Mouse (Mus musculus): ENCODE measurements around the gene Hs3st5.

Gene Hs3st5

DNA sequence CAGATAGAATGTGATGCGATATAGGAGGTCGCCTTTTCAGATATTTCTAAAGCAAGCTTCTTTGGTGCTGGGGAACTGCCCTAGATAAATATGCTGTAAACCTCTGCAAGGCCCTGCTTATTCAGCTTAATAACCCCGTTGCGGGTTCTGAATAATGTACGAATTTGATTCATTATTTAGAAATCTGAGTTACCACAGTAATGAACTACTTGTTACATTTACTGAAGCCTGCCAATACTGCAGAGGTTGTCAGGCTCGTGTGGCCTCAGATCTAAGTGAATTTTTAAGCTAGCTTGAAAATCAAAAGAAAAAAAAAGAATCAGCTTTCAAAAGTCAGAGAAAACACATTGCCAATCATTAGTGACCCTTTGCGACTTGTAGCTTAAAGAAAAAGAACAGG, 280.4 kb downstream of the Hs3st5 start:
- H3K9me3 ChIP-seq (ENCODE audit: low read length): no peaks in the 10 kb centered on the region
- no peak for TF ChIP-seq NANOG (IDR thresholded peaks at IDR 0.05; ENCODE audit: borderline replicate concordance, low read length)
- TF ChIP-seq POU5F1 (IDR thresholded peaks at IDR 0.05; ENCODE audit: borderline replicate concordance, low read length): no peak
- no peak for TF ChIP-seq CTCF (conservative IDR thresholded peaks at IDR 0.05; ENCODE audit: low read length)
- H3K36me3 ChIP-seq (ENCODE audit: insufficient read depth, low read length): no peaks in the 10 kb centered on the region
- H3K27me3 ChIP-seq (ENCODE audit: insufficient read depth, low read length): no peaks in the 10 kb centered on the region
- no peaks in the 10 kb centered on the region for H3K4me1 ChIP-seq (replicated peaks; ENCODE audit: low read depth, low read length)
- no peak overlapping the region for H3K4me3 ChIP-seq (replicated peaks; ENCODE audit: low read length)

DNA sequence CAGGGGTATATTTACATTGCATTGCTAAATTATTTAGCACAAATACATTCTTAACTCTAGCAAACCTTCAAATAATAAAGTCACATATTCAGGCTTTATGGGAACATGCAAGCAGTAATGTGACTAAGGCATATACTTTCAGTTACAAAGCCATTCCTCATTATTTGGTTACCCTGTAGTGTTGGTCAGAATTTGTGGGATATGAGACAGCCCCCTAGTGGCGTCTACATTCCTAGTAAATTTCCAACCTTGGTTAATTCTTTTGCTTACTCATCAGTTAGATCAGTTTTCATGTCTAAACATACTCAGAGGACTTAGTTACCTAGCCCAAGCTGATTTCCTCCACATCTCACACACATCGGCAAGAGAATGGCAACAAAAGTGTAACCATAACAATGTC, 285.2 kb downstream of the Hs3st5 start:
- no peaks in the 10 kb centered on the region for H3K36me3 ChIP-seq (ENCODE audit: insufficient read depth, low read length)
- H3K4me1 ChIP-seq (replicated peaks; ENCODE audit: low read depth, low read length): no peaks in the 10 kb centered on the region
- no peak for TF ChIP-seq NANOG (IDR thresholded peaks at IDR 0.05; ENCODE audit: borderline replicate concordance, low read length)
- TF ChIP-seq CTCF (conservative IDR thresholded peaks at IDR 0.05; ENCODE audit: low read length): peak; percentile 44
- TF ChIP-seq POU5F1 (IDR thresholded peaks at IDR 0.05; ENCODE audit: borderline replicate concordance, low read length): no peak
- no peak overlapping the region for H3K4me3 ChIP-seq (replicated peaks; ENCODE audit: low read length)
- H3K27me3 ChIP-seq (ENCODE audit: insufficient read depth, low read length): no peaks in the 10 kb centered on the region
- no peaks in the 10 kb centered on the region for H3K9me3 ChIP-seq (ENCODE audit: low read length)

DNA sequence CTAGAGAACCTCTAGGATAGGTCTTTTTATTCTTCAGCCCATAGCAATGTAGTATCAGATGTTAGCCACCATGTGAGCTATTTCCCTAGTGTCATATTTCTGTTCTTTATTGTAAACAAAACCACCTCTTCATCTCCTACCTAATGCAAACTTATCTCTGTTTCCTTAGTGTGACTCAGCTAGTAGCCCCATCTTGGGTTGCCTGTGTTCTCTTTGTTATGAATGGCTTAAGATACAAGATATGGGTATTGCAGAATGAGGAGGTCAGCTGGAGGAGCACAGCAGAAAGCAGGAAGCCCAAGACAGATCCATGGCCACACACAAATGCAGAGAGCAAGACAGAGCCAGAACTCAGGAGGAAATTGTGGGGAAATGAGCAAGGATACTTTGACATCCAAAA, 288.7 kb downstream of the Hs3st5 start:
- Histone ChIP-seq H3K27me3 (ENCODE audit: insufficient read depth, low read length) (no peaks in the 10 kb centered on the region), H3K9me3 (ENCODE audit: low read length) (no peaks in the 10 kb centered on the region)
- TF ChIP-seq POU5F1 (IDR thresholded peaks at IDR 0.05; ENCODE audit: borderline replicate concordance, low read length) (no peak), NANOG (IDR thresholded peaks at IDR 0.05; ENCODE audit: borderline replicate concordance, low read length) (no peak), CTCF (conservative IDR thresholded peaks at IDR 0.05; ENCODE audit: low read length) (no peak)

DNA sequence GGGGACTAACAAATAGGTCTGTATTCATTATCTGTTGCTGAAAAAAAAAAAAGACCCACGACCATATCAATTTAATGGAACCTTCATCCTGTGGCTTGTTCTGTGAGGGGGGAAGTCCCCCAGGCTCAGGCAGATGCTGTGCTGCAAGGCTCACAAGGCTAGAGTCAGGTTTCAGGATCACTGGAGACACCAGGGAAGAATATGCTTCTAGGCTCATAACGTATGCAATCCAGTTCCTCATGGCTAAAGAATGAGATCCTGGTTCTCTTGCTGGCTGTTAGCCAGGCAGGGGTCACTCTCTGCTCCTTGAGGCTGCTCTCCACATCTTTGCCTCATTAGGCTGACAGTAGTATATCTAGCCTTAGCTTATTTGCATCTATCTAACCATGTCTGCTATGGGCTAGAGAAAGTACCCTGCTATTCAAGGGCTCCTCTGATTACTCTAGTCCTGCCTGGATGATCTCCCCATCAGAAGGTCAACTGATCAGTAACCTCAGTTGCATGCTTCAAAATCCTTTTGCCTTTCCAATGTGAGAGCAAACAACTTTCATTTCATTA, 294.4 kb downstream of the Hs3st5 start:
- Histone ChIP-seq H3K36me3 (ENCODE audit: insufficient read depth, low read length) (no peaks in the 10 kb centered on the region), H3K4me3 (replicated peaks; ENCODE audit: low read length) (no peak overlapping the region), H3K4me1 (replicated peaks; ENCODE audit: low read depth, low read length) (peaks cover 12% of the 10 kb centered on the region), H3K9me3 (ENCODE audit: low read length) (no peaks in the 10 kb centered on the region), H3K27me3 (ENCODE audit: insufficient read depth, low read length) (no peaks in the 10 kb centered on the region)
- TF ChIP-seq POU5F1 (IDR thresholded peaks at IDR 0.05; ENCODE audit: borderline replicate concordance, low read length) (no peak), NANOG (IDR thresholded peaks at IDR 0.05; ENCODE audit: borderline replicate concordance, low read length) (no peak), CTCF (conservative IDR thresholded peaks at IDR 0.05; ENCODE audit: low read length) (no peak)

More for the DNA sequence above, 288.7 kb downstream of the Hs3st5 start:
- H3K4me3 ChIP-seq (replicated peaks; ENCODE audit: low read length): no peak overlapping the region
- H3K4me1 ChIP-seq (replicated peaks; ENCODE audit: low read depth, low read length): no peaks in the 10 kb centered on the region
- no peaks in the 10 kb centered on the region for H3K36me3 ChIP-seq (ENCODE audit: insufficient read depth, low read length)

DNA sequence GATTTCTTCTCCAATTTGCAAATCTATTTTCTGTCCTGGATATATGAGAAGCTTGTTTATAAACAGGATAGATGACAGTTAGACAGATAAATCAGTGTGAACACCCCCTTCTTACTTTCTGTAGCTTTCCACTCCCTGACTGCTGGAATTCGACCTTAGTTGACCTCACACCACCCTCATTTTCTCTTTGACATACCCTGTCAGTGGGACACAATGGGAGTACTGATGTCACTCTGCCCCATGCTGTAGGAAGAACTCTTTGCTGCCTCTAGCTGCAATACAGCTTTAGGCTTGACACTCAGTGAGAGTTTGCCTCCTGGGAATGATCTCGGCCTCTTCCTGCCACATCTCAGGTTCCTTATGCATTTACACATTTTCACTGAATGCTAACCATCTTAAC, 297.1 kb downstream of the Hs3st5 start:
- Histone ChIP-seq H3K4me3 (replicated peaks; ENCODE audit: low read length) (no peak overlapping the region), H3K4me1 (replicated peaks; ENCODE audit: low read depth, low read length) (peaks cover 12% of the 10 kb centered on the region), H3K9me3 (ENCODE audit: low read length) (no peaks in the 10 kb centered on the region), H3K27me3 (ENCODE audit: insufficient read depth, low read length) (no peaks in the 10 kb centered on the region), H3K36me3 (ENCODE audit: insufficient read depth, low read length) (no peaks in the 10 kb centered on the region)
- TF ChIP-seq NANOG (IDR thresholded peaks at IDR 0.05; ENCODE audit: borderline replicate concordance, low read length) (no peak), POU5F1 (IDR thresholded peaks at IDR 0.05; ENCODE audit: borderline replicate concordance, low read length) (no peak), CTCF (conservative IDR thresholded peaks at IDR 0.05; ENCODE audit: low read length) (no peak)

DNA sequence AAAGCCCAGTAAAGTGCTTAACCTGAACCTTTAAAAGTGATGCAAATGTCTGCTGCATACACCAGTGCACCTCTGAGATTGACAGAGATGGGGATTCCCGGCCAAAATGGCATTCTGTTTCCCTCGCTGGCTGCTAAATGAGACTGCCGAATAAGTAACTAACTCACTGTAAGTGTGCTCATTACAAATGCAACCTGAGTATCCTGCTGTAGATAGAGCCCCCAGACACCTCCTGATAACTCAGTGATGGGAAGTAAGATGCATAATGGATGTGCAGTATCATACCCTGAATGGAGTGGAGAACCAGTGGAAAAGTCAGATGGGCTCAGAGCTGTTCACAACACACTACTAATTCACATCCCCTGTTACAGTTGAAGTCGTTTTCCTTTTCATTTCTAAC, 298.7 kb downstream of the Hs3st5 start:
- no peak overlapping the region for H3K4me3 ChIP-seq (replicated peaks; ENCODE audit: low read length)
- H3K36me3 ChIP-seq (ENCODE audit: insufficient read depth, low read length): no peaks in the 10 kb centered on the region
- H3K9me3 ChIP-seq (ENCODE audit: low read length): no peaks in the 10 kb centered on the region
- H3K4me1 ChIP-seq (replicated peaks; ENCODE audit: low read depth, low read length): peaks cover 12% of the 10 kb centered on the region
- no peaks in the 10 kb centered on the region for H3K27me3 ChIP-seq (ENCODE audit: insufficient read depth, low read length)
- TF ChIP-seq CTCF (conservative IDR thresholded peaks at IDR 0.05; ENCODE audit: low read length): no peak
- no peak for TF ChIP-seq NANOG (IDR thresholded peaks at IDR 0.05; ENCODE audit: borderline replicate concordance, low read length)
- no peak for TF ChIP-seq POU5F1 (IDR thresholded peaks at IDR 0.05; ENCODE audit: borderline replicate concordance, low read length)

DNA sequence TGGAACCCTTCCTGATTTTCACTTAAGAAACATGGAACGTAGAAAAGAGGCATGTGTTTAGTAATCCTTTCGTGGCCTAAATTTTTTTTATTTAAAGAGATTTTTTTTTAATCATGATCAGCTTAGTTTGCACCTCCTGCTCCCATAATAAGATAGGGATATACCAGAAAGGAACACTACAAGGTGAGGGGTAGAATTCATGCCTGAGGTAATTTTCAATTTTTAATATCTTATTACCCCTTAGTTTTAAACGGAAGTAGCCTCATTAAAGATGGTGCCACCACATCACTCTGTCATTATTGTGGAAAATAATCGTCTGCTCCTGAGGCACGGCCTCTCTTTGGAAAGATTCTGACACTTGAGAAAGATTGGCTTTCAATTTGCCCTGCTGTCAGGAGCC, 299.2 kb downstream of the Hs3st5 start:
- Histone ChIP-seq H3K27me3 (ENCODE audit: insufficient read depth, low read length) (no peaks in the 10 kb centered on the region), H3K4me1 (replicated peaks; ENCODE audit: low read depth, low read length) (peaks cover 12% of the 10 kb centered on the region), H3K9me3 (ENCODE audit: low read length) (no peaks in the 10 kb centered on the region), H3K36me3 (ENCODE audit: insufficient read depth, low read length) (no peaks in the 10 kb centered on the region), H3K4me3 (replicated peaks; ENCODE audit: low read length) (no peak overlapping the region)
- TF ChIP-seq CTCF (conservative IDR thresholded peaks at IDR 0.05; ENCODE audit: low read length): no peak
- TF ChIP-seq POU5F1 (IDR thresholded peaks at IDR 0.05; ENCODE audit: borderline replicate concordance, low read length): no peak

DNA sequence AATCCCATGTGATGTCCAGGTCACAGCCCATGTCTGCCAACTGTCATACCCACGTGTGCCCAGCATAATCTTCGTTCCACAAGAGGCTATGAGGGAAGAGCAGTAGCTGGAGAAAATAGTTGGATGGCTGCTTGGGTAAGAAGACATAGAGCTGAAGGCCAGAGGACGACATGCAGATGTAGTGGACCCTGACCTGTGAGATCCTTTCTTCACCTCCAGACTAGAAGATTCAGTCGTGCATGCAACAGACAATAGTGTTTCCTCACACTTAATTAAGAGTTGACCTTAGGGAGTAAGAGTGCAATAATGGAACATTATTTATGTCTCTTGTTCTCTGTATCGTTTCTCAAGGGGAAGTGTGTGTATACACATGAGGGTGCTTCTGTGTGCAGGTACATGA, 300.4 kb downstream of the Hs3st5 start:
- peaks cover 12% of the 10 kb centered on the region for H3K4me1 ChIP-seq (replicated peaks; ENCODE audit: low read depth, low read length)
- no peaks in the 10 kb centered on the region for H3K9me3 ChIP-seq (ENCODE audit: low read length)
- no peaks in the 10 kb centered on the region for H3K36me3 ChIP-seq (ENCODE audit: insufficient read depth, low read length)
- TF ChIP-seq CTCF (conservative IDR thresholded peaks at IDR 0.05; ENCODE audit: low read length) (no peak), POU5F1 (IDR thresholded peaks at IDR 0.05; ENCODE audit: borderline replicate concordance, low read length) (no peak), NANOG (IDR thresholded peaks at IDR 0.05; ENCODE audit: borderline replicate concordance, low read length) (no peak)
- H3K27me3 ChIP-seq (ENCODE audit: insufficient read depth, low read length): no peaks in the 10 kb centered on the region
- H3K4me3 ChIP-seq (replicated peaks; ENCODE audit: low read length): no peak overlapping the region

DNA sequence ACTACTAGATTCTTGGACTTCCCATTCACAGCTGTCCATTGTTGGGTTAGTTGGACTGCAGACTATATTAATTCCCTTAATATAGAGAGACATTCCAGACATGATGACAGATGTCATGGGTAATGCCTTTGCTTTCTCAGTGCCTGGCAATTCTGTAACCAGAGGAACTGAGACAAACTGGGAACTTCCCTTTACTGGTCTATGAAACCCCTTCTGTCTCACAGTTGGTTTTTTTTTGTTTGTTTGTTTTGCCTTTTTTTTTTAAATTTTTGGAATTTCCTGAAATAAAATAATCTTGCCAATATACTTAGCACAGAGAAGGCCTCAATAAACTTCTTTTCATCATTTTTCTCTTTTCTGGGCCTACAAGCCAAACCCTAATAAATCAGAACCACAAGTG, 312.3 kb downstream of the Hs3st5 start:
- Histone ChIP-seq H3K36me3 (ENCODE audit: insufficient read depth, low read length) (no peaks in the 10 kb centered on the region), H3K4me1 (replicated peaks; ENCODE audit: low read depth, low read length) (no peaks in the 10 kb centered on the region), H3K27me3 (ENCODE audit: insufficient read depth, low read length) (no peaks in the 10 kb centered on the region), H3K9me3 (ENCODE audit: low read length) (peaks cover 13% of the 10 kb centered on the region), H3K4me3 (replicated peaks; ENCODE audit: low read length) (no peak overlapping the region)
- TF ChIP-seq NANOG (IDR thresholded peaks at IDR 0.05; ENCODE audit: borderline replicate concordance, low read length) (no peak), CTCF (conservative IDR thresholded peaks at IDR 0.05; ENCODE audit: low read length) (no peak), POU5F1 (IDR thresholded peaks at IDR 0.05; ENCODE audit: borderline replicate concordance, low read length) (no peak)
